Mouse (Mus musculus) urinary bladder, postnatal 36 days (tissue): ENCODE results near the gene Mat2a.
"Not testable (repeated sequence)": the region's sequence is repeated elsewhere in the genome, so short reads cannot be mapped to it uniquely, and the experiment has no call there.

Experiments used
- DNase-seq, 2 experiments: peaks; one replicate each; pipeline ENCODE4 v3.0.0; 2022; ENCODE audit warnings: low spot score in 2 of 2, mixed read lengths in 1 of 2

Mat2a gene

DNA sequence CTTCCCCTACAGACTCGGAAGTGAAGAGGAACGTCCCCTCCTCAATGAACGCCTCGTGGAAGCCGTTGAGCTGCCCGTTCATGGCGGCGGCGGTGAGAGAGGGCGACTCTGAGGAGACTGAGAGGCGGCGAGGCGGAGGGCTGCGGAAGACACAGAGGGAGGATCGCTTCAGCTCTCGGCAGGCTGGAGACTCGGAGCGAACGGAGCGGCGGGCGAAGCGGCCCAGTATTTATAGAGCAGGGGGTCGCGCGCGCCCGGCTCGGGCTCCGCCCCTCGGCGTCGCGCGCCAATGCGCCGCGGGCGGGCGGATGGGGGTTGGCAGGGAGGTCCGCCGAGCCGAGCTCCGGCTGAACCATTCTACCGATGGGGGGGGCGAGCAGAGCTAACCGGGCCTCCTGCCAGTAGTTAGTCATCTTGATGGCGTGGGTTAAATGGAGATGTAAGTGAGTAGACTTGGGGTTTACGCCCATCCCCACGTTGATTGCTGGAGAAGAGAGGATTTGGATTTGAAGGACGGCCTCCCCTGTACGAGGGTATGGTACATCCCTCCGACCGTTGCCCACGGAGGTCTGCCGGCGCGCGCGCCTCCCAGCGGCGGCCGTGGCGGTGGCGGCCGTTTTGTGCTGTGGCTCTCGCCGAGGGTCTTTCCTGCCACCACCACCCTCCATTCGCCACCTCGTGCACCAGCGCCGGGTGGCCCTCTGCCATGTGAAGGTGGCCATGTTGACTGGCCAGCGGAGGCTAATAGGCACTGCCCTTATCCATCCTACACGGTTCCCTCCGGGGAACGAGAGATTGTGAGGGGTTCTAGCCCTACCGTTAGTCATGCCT lies at the start of gene Mat2a:
Gene Mat2a (minus strand): TSS at position 204 of the 831 bp plus-strand sequence.
- peak; percentile 91 to 94 for DNase-seq

DNA sequence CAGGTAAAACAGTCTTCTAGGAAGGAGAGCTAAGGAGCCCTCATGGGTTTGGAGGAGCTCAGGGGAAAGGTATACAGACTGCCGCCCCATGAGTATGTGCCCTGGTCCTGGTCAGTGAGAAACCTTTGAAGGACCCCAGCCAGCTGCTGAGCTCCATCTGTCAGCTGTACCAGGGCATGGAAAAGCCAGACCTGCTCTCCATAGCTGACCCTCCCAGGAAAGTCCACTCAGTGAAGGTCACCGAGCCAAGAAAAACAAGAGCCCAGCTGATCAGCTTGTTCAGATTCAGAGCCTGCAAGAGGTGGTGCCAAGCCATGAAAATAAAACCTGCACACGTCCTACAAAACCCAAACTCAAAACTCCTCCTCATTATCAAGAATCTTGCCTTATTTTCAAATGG lies 49.5 kb upstream of the Mat2a start:
- no peak for DNase-seq

- no peak for DNase-seq
These were observed 47.9 kb upstream of the Mat2a start for GRCm38 (mm10) chr6:72487282-72487681.

GRCm38 (mm10) chr6:72486307-72486706 lies 46.9 kb upstream of the Mat2a start:
- DNase-seq = no peak

GRCm38 (mm10) chr6:72484887-72485286 lies 45.5 kb upstream of the Mat2a start:
- no peak for DNase-seq

GRCm38 (mm10) chr6:72482156-72482555 lies 42.8 kb upstream of the Mat2a start:
- no peak for DNase-seq

DNA sequence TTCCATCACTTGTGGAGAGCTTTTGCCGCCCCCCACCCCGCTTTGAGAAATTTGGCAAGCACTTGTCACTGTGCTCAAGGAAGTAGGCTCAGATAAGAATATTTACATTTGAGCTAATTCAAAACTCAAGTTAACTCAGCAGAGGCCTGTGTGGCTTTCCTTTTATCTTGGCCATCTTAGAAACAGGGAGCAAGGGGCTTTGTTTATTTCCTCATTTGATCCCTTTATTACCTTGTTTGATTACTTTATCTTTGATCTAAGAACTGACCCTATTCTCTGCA lies 41.0 kb upstream of the Mat2a start:
- no peak for DNase-seq

DNA sequence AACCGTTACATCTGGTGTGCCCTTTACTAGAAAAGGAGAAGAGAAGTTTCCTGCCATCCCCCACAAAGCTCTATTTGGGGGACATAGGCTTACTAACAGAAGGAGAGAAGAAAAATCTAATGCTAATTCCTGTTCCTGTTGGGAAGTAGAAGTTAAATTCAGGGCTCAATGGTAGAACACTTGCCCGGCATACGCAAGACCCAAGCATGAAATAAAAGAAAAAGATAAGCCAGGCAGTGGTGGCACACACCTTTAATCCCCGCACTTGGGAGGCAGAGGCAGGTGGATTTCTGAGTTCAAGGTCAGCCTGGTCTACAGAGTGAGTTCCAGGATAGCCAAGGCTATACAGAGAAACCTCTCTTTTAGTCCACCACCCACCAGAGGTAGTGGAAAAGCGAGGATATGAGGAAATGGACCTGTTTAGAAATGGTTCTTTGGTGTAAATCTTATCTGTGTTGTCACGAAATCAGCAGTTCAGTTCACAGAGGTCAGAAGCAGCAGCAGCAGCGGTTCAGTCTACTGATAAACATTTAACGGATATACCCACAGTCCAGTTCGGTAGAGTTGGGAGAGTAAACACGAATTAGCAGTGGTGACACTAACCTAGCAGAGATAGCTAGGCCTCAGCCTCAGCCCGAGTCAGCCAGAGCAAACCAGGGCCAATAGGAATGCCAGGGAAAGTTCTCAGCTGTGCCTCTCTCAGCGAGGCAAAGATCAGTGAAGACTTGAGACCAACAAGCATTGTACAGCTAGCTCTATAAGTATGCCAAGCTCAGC lies 40.5 kb upstream of the Mat2a start:
- DNase-seq = no peak

- DNase-seq = not testable (repeated sequence)
These were observed 39.3 kb upstream of the Mat2a start for GRCm38 (mm10) chr6:72478691-72479090.

DNA sequence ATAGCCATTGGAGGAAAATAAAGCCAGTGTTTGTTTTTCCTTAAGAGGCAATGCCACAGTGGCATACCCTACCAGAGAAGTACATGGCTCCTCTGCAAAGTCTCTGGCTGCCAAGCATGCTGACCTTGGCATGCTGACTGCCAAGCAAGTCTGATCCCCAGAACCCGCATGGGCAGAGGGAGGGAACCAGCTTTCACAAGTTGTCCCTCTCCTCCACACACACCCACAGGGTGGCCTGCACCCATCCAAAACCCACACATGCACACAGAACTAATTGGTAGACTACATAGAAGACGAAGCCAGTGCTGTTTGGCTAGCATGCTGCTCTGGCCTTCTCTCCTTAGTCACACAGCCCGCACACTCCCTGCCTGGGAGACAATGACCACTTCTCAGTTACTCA lies 38.3 kb upstream of the Mat2a start:
- no peak for DNase-seq

DNA sequence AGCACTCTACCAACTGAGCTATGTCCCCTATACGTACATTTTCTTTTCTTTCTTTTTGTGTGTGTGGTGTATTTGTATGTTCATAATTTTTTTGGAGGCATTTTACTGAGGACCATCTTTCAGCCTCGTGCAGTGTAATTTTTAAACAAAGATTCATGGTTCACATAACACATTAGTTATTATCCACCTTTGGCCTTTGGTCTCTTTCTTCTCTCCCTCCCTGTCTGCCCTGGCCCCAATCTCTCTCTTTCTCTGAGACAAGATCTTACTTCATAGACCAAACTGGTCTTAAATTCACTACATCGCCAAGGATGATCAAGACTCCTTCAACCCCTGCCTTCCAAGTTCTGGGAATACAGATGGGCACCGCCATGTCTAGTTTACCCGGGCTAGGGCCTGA lies 37.5 kb upstream of the Mat2a start:
- DNase-seq = no peak

- DNase-seq = no peak
These were observed 36.0 kb upstream of the Mat2a start for GRCm38 (mm10) chr6:72475221-72475985.

DNA sequence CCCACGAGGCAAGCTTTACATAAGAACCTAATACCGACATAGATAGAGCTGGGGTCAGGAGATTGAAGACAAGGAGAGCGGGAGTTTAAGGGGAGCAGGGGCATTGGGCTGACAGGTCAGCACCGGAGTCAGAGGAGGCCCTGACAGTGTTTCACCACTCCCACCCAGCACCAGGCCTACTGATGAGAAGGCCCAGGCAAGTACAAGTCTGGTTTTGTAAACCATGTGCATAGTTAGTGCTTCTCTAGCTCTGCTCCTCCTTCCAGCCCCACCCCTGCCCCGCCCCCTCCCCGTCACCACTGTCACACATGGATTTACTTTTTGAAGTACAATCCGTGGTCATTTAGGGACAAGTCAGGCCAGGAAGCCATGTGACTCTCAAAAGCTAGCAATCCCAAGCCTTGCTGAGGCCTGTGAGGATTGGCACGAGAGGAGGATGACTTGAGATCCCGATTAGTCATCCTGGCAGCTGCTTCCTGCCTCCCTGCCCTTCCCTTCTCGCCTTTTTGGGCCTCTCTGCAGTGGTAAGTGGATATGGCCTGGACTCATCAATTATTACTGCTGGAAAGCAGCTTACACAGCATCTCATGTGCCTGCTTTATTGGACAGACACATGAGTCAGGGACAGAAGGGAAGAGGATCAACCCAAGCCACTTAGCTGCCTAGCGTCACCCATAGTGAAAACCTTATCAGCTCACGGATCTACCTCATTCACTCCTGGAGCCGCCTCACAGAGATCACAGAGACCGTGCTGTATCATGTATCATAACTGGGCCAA lies 34.1 kb upstream of the Mat2a start:
- peak; percentile 23 to 71 for DNase-seq

DNA sequence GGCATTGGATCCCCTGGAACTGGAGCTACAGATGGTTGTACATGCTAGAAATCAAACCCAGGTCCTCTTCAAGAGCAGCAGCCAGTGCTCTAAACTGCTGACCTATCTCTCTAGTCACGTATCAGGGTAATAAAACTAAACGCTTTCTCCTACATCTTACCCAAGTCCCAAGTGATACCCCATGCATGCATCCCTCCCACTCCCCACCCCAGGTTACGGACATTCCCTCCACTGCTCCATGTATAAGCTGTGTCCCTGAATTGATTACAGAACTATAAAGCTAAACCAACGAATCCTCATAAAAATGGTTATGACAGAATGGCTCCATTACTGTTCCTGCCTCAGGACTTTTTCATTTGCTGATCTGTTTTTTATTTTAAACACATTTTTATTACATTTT lies 26.8 kb upstream of the Mat2a start:
- DNase-seq = no peak

DNA sequence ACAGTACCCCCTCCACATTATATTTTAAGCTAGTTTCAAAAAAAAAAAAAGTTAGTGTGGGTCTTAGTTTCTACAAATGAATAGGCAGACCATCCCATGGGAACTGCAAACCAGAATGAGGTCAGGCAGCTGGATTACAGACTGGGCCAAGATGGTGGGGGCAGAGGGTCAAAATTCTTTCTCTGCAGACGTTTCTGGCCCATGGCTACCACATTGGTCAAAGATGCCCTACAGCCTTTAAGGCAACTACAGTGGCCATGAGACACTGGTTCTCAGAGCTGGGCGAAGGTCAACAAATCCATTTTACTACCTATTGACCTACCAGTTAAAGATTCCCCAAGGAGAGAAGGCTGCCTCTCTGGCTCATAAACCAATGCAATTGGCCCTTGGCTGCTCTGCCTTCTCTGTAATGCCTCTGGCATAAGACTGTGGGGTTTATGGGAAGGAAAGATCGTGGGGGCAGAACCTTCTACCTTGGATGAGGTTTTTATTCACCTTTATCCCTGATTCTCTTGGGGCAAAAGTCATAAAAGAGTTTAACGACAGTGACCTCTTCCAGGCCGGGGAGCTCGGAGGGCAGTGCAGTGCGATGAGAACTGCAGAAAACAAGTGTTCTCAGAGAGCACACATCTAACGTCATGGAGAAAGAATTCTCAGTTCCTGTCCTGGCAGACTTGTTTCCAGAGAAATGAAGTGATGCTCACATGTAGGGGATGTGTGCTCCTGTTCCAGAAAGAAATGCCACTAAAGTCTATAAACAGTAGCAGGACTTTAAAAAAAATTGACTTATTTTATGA lies 26.2 kb upstream of the Mat2a start:
- DNase-seq = no peak

- DNase-seq = not testable (repeated sequence)
These were observed 23.3 kb upstream of the Mat2a start for GRCm38 (mm10) chr6:72462550-72463257.

GRCm38 (mm10) chr6:72460036-72460801 lies 20.9 kb upstream of the Mat2a start:
- no peak for DNase-seq

DNA sequence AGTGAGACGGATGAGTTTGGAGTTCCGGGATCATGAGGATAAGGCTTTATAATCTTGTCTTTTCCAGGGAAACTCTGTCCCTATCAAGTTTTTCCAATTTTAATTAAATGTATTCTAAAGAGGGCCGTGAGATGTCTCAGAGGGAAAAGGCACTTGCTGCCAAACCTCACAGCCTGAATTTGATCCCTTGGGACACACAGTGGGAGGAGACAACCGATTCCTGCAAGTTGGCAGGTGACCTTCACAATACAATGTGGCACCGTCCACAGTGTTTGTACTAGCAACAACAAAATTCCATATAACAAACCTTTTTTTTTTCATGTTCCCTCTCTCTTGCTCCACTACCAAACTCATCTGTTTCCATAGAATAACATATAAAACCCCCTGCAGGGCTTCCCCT lies 19.6 kb upstream of the Mat2a start:
- DNase-seq = no peak

- DNase-seq = no peak
These were observed 19.1 kb upstream of the Mat2a start for GRCm38 (mm10) chr6:72458418-72458817.
